Mouse (Mus musculus) neural tube, embryonic 13.5 days (tissue): ENCODE data around the gene Cxcl17. TPM values are rescaled to one million over a fixed set of nuclear protein-coding genes. Genes with fewer than 3 reads are reported as not detected.

Source experiments
- ATAC-seq: fragments of 200-750 bp; cut with Nextera tagmentation; 2 replicates; pipeline ENCODE4 v1.8.0; 2017; ENCODE audit warnings: low read depth, mild to moderate bottlenecking, moderate TSS enrichment, moderate library complexity
- H3K27ac ChIP-seq: fragments of 300-500 bp; sonication (generic); replicated peaks from 2 replicates; pipeline ENCODE4 v1.5.1; 2015; ENCODE audit warnings: moderate library complexity, mild to moderate bottlenecking, inconsistent platforms
- H3K27me3 ChIP-seq: fragments of 300-500 bp; sonication (generic); 2 replicates; pipeline ENCODE4 v1.6.1; 2015; ENCODE audit warnings: mild to moderate bottlenecking, inconsistent platforms
- H3K36me3 ChIP-seq: fragments of 300-500 bp; sonication (generic); 2 replicates; pipeline ENCODE4 v1.6.1; 2015; ENCODE audit warnings: mild to moderate bottlenecking, inconsistent platforms
- H3K4me1 ChIP-seq: fragments of 300-500 bp; sonication (generic); replicated peaks from 2 replicates; pipeline ENCODE4 v1.6.1; 2015; ENCODE audit warnings: inconsistent platforms
- H3K4me2 ChIP-seq: fragments of 300-500 bp; sonication (generic); 2 replicates; pipeline ENCODE4 v1.6.1; 2015; ENCODE audit warnings: inconsistent platforms, mild to moderate bottlenecking, moderate library complexity
- H3K4me3 ChIP-seq: fragments of 300-500 bp; sonication (generic); 2 replicates; pipeline ENCODE4 v1.5.1; 2015; ENCODE audit warnings: mild to moderate bottlenecking, inconsistent platforms
- H3K9ac ChIP-seq: fragments of 300-500 bp; sonication (generic); 2 replicates; pipeline ENCODE4 v1.6.1; 2015; ENCODE audit warnings: moderate library complexity, mild to moderate bottlenecking, inconsistent platforms
- H3K9me3 ChIP-seq: fragments of 300-500 bp; sonication (generic); 2 replicates; pipeline ENCODE4 v1.6.1; 2016; ENCODE audit warnings: inconsistent platforms
- WGBS: fragments of 180-500 bp; shearing (Covaris S2); methylation state at CpG from one replicate; pipeline ENCODE4 v1.1.7; 2015; 5-methylcytosine and 5-hydroxymethylcytosine counted together
- polyA plus RNA-seq: library from polyadenylated mRNA; unstranded; fragments of >200 nt; fragmentation: Nextera tagmentation; extraction: Ambion mirVana; gene quantifications from 2 replicates; pipeline ENCODE4 v1.2.1, GENCODE M21; 2015

Gene Cxcl17
- polyA plus RNA-seq, 1 experiment from 2014 or later: 0.63 TPM

DNA sequence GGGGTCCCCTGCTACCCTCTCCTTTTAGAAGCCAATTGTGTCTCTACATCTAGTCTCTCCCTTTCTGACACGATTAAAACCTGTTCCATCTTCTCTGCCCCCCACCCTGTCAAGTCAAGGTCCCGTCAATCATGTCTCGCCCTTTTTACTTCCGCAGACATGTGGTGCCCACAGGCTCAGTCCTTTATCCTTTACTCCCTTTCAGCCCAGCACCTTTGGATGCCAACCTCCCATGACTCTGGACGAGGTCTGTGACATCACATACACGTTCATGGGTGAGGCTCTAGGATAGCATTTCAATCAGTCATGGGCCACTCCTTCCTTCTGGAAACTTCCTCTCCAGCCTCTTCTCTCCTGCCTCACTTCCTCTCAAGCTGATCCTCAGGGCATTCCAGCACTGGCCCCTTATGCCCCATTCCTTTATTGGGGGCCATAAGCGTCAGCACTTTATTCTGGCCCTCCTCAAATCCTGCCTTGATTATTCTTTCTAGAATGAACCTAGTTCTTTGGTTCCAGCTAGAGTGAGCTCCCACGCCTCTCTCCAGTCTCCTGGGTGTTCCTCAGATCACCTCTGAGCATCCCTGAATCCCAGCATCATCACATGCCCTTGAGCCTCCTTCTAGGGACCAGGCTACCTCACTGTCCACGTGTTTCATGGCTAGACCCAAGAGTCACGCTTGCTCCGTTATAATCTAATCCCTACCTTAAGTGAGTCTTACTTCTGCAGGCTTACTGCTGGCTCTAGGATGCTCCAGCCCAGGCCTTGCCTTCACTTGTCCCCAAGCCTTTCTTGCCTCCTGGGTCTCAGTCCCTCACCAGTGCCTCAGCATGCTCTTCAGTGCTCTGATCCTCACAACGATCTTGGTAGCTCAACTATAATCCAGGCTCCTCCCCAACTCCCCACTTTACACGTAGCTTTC, 34.2 kb downstream of the Cxcl17 start:
- peaks cover 19% of the 10 kb centered on the region for H3K4me1 ChIP-seq
- 0 out of 2 replicates have a peak overlapping the region, but pooled peaks have one; percentile 26 for H3K9ac ChIP-seq
- no peak overlapping the region for H3K4me3 ChIP-seq
- H3K36me3 ChIP-seq: peaks cover 28% of the 10 kb centered on the region
- no peak for ATAC-seq
- H3K4me2 ChIP-seq: no peak overlapping the region
- H3K27ac ChIP-seq: no peak overlapping the region
- no peaks in the 10 kb centered on the region for H3K9me3 ChIP-seq
- 83% methylated on average over 13 of the region's 13 CpGs for WGBS
- peaks cover 8% of the 10 kb centered on the region; the same call in 1 of the 2 replicates for H3K27me3 ChIP-seq

DNA sequence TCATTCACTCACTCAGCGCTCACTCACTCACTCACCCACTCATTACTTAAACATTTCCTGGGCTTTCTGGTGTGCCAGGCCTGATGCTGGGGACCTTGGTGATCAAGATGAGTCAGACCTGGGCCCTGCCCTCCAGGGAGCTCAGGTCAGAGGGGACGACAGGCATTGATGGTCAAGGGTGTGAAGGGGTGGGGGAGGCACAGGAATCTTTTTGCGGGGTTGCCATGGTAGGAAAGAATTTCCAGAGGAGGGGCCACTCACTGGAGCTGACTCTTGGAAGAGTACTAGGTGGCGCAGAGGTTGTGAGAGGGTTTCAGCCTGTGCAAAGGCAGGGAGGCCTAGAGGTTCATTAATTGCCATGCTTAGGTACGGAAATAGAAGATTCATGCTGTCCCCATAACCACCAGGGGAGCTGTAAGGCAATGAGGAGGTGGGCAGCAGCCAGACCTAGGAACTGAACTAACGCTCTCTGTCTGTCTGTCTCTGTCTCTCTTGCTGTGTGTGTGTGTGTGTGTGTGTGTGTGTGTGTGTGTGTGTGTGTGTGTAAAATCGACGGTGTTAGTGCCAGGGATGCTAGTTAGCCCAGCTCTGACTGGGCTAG, 35.5 kb downstream of the Cxcl17 start:
- Histone ChIP-seq H3K27ac (no peak overlapping the region), H3K27me3 (peaks cover 8% of the 10 kb centered on the region; the same call in 1 of the 2 replicates), H3K4me2 (peak overlapping the region; percentile 48), H3K36me3 (peaks cover 17% of the 10 kb centered on the region), H3K9me3 (no peaks in the 10 kb centered on the region), H3K4me3 (peak overlapping the region; percentile 32), H3K9ac (peak overlapping the region; percentile 47; the same call in 1 of the 2 replicates), H3K4me1 (peaks cover 19% of the 10 kb centered on the region)
- 44% methylated on average over 8 of the region's 8 CpGs for WGBS
- peak; percentile 20; the same call in 1 of the 2 replicates for ATAC-seq

DNA sequence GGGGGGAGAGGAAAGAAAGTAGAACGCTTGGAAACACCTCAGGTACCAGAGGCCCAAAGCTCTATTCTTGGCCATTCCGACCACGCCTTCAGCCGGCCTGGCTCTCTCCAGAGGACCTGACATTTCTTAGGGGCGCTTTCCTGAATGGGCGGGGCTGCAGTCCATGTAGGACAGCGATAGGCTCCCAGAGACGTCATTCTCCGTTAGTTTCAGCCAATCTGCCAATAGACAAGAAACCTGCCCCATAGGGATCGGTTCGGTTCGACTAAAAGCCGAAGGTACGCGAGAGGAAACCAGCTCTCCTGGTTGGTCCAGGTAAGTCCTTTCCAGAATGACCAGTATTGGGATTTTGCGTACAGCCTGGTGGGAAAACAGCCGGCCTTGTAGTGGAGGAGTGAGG, 36.1 kb downstream of the Cxcl17 start:
- Histone ChIP-seq H3K4me1 (peaks cover 19% of the 10 kb centered on the region), H3K36me3 (peaks cover 11% of the 10 kb centered on the region), H3K4me3 (peak overlapping the region; percentile 32), H3K9ac (no peak overlapping the region; the same call in 1 of the 2 replicates), H3K4me2 (peak overlapping the region; percentile 48), H3K9me3 (no peaks in the 10 kb centered on the region), H3K27me3 (peaks cover 8% of the 10 kb centered on the region; the same call in 1 of the 2 replicates), H3K27ac (no peak overlapping the region)
- peak; percentile 74 for ATAC-seq
- WGBS: 7% methylated on average over 17 of the region's 17 CpGs

DNA sequence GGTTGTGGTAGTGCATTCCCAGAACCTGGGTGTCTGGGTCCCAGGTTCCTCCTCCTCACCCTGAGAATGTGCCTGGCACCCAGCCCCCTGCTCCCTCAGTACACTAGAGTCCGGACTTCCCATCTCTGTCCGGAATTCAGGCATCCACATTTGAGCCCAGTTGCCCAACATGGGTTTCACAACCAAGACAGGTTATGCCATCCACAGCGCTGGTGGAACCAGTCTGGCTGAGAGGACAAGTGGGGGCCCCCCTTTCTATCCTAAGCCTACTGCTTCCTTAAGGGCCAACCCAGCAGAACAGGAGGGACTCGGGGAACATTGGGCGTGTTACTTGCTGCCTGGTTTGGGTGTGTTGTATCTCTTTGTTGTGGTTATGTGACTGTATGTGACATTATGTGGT, 40.2 kb downstream of the Cxcl17 start:
- ATAC-seq: no peak
- Histone ChIP-seq H3K4me1 (peaks cover 12% of the 10 kb centered on the region), H3K9ac (no peak overlapping the region), H3K9me3 (no peaks in the 10 kb centered on the region), H3K4me3 (no peak overlapping the region), H3K36me3 (no peaks in the 10 kb centered on the region), H3K27me3 (peaks cover 30% of the 10 kb centered on the region), H3K4me2 (no peak overlapping the region), H3K27ac (no peak overlapping the region)
- 87% methylated on average over 5 of the region's 5 CpGs for WGBS

DNA sequence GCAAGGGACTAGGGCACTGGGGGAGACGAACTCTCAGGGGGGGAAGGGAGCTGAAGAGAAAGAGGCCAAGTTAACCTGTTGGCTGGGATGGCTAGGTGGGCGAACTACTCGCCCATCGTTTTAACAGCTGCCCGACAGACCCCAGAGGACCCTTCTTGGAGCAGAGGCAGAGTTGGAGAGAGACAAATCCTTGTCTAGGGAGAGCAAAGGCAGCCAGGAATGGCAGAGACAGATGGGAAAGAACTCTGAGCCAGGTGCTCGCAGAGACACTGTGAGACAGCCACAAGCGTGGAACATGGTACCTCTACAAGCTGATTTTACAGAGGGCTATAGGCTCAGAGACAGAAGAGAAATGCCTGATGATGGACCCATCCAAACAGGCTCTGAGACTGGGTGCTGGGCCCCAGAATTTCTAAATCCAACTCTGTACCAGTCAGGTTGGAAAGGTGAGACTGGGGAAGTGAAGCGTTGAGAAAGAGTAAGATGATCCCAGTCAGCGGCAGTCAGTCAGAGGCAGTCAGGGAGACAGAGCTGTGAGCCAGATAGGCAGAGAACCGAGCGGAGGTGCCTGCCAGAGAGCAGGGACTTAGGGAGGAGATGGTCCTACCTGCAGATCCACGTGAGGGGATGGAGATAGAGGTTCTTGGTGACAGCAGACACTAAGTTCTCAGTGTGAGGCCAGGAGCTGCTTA, 43.5 kb downstream of the Cxcl17 start, which contains the start of gene Cnfn:
Gene Cnfn (minus strand): TSS at position 667 of the 692 bp plus-strand sequence.
- H3K4me1 ChIP-seq: peaks cover 31% of the 10 kb centered on the region
- H3K9ac ChIP-seq: no peak within 1 kb of the TSS
- 59% methylated on average over 12 of the region's 12 CpGs for WGBS
- peaks cover 57% of the 10 kb centered on the region for H3K27me3 ChIP-seq
- H3K4me2 ChIP-seq: no peak within 1 kb of the TSS
- H3K4me3 ChIP-seq: no peak within 1 kb of the TSS
- H3K9me3 ChIP-seq: no peaks in the 10 kb centered on the region
- no peak for ATAC-seq
- H3K36me3 ChIP-seq: peaks cover 8% of the 10 kb centered on the region
- no peak within 1 kb of the TSS for H3K27ac ChIP-seq

DNA sequence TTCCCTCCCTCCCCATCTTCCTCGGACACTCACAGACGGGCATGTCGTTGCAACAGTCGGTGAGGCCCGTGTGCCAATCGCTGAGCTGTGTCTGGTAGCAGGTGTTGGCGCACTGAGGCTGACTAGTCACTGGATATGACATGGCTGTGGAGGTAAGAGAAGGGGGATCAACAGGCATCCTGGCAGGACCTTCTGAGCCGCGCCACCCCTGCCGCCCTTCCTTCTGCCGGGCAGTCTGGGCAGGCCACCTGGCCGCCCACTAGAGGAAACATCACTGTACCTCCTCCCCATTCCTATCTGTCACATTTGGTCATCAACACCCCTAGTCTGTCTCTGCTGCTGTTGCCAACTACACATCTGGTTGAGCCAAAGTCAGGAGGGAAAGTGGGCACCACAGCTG, 44.4 kb downstream of the Cxcl17 start:
- peak; percentile 21; the same call in 1 of the 2 replicates for ATAC-seq

DNA sequence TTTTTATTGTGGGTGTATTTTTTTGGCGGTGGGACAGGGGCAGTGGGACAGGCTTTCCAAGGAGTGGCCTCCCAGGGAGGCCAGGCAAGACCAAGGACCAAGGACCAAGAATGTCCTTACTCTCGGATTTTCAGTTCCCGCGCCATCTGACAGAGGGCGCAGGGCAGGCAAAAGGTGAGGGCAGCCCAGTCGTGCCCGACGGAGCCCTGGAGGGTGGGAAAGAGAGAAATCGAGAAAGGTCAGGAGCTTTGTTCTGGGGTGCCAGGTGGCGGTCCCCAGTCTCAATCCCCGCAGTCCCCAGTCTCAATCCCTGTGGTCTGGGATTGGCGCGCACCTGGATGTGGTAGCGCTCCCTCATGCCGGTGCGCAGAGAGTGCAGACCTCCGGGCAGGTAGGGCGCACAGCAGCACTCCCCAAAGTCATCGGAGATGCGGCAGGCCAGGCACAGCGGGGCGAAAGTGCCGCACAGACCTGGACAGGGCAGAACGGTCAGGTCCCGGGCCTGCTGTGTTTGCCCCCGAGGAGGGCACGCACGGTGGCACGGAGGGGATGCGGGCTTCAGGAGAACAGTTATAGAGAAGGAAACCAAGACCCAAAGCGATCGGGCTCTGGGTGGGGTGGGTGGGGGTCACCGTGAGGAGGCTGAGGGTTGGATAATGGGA, 44.9 kb downstream of the Cxcl17 start:
- peak; percentile 12; the same call in 1 of the 2 replicates for ATAC-seq
- Histone ChIP-seq H3K27me3 (peaks cover 57% of the 10 kb centered on the region), H3K9me3 (no peaks in the 10 kb centered on the region), H3K9ac (peak overlapping the region; percentile 26; the same call in 1 of the 2 replicates), H3K4me2 (0 out of 2 replicates have a peak overlapping the region, but pooled peaks have one; percentile 11), H3K4me3 (no peak overlapping the region), H3K36me3 (peaks cover 22% of the 10 kb centered on the region), H3K4me1 (peaks cover 31% of the 10 kb centered on the region), H3K27ac (no peak overlapping the region)
- WGBS: 3% methylated on average over 33 of the region's 33 CpGs

More for the DNA sequence above, 44.4 kb downstream of the Cxcl17 start:
- 0 out of 2 replicates have a peak overlapping the region, but pooled peaks have one; percentile 26 for H3K9ac ChIP-seq
- WGBS: 22% methylated on average over 12 of the region's 12 CpGs
- no peaks in the 10 kb centered on the region for H3K9me3 ChIP-seq
- no peak overlapping the region for H3K4me2 ChIP-seq
- H3K4me1 ChIP-seq: peaks cover 31% of the 10 kb centered on the region
- H3K27ac ChIP-seq: no peak overlapping the region
- H3K36me3 ChIP-seq: peaks cover 17% of the 10 kb centered on the region
- no peak overlapping the region for H3K4me3 ChIP-seq
- H3K27me3 ChIP-seq: peaks cover 57% of the 10 kb centered on the region

DNA sequence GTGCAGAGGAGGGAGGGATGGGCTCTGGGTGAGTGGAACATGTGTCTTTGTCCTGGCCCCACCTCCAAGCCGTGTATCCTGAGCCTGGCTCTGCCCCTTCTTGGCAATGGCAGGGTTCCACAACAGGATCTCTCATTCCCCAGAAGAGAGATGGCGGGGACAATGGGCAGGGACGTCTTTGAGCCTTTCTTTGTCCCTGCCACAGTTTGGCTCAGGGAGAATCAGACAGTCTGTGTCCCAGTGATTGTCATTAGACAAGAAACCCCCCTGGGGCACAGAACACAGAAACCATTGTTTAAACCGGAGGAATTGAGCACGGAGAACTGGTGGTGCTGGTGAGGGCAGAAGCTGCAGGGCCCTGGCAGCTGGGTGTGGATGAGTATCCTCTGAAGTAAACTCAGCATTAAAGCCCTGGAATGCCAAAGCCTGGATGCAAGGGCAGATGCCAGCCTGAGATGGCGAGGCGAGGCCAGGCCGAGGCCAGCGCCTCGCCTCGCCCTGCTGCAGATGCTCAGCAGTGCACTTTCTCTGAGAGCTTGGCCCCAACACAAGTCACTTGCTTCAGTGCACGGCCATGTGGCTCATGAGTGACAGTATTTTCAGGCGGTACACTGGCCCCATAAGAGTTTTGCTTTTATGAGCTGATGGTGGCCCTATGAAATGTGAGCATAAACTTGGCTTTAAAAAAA, 46.6 kb downstream of the Cxcl17 start:
- peak overlapping the region; percentile 60 for H3K9ac ChIP-seq
- H3K9me3 ChIP-seq: no peaks in the 10 kb centered on the region
- no peak overlapping the region for H3K4me3 ChIP-seq
- peak overlapping the region; percentile 74 for H3K27ac ChIP-seq
- peaks cover 39% of the 10 kb centered on the region for H3K36me3 ChIP-seq
- 23% methylated on average over 13 of the region's 13 CpGs for WGBS
- H3K4me2 ChIP-seq: peak overlapping the region; percentile 3; the same call in 1 of the 2 replicates
- peaks cover 31% of the 10 kb centered on the region for H3K4me1 ChIP-seq
- peak; percentile 47; the same call in 1 of the 2 replicates for ATAC-seq
- peaks cover 57% of the 10 kb centered on the region for H3K27me3 ChIP-seq

DNA sequence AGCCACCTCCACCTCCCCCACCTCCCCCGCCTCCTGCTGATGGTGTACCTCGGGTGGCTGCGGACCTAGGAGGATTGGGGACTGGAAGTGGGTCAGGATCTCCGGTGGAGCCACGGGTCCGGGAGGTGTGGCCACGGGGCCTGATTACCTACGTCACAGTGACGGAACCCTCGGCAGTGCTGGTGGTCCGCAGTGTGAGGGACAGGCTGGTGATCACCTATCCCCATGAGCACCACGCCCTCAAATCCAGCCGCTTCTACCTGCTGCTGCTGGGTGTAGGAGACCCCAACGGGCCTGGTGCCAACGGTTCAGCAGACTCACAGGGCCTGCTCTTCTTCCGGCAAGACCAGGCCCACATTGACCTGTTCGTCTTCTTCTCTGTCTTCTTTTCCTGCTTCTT, 49.1 kb downstream of the Cxcl17 start:
- 96% methylated on average over 17 of the region's 17 CpGs for WGBS
- Histone ChIP-seq H3K4me3 (no peak overlapping the region), H3K27ac (no peak overlapping the region), H3K36me3 (peaks cover 63% of the 10 kb centered on the region), H3K4me2 (no peak overlapping the region), H3K4me1 (peaks cover 42% of the 10 kb centered on the region), H3K9me3 (no peaks in the 10 kb centered on the region), H3K27me3 (peaks cover 39% of the 10 kb centered on the region), H3K9ac (no peak overlapping the region)
- ATAC-seq: no peak

DNA sequence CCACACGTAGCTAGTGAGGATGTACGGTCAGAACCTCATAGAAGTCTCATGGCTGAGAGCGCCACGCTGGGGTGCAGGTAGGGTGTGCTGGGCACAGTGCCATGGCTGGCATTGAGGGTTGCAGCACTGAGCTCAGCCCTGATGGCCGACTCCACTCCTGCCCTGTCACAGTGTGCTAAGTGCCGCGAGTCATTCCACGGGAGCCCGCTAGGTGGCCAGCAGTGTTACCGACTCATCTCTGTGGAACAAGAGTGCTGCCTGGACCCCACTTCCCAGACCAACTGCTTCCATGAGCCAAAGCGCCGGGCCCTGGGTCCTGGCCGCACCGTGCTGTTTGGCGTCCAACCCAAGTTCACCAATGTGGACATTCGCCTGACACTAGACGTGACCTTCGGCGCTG, 49.5 kb downstream of the Cxcl17 start:
- no peak overlapping the region for H3K27ac ChIP-seq
- WGBS: 91% methylated on average over 19 of the region's 19 CpGs
- H3K27me3 ChIP-seq: peaks cover 34% of the 10 kb centered on the region
- no peaks in the 10 kb centered on the region for H3K9me3 ChIP-seq
- H3K9ac ChIP-seq: no peak overlapping the region
- peaks cover 68% of the 10 kb centered on the region for H3K36me3 ChIP-seq
- peaks cover 47% of the 10 kb centered on the region for H3K4me1 ChIP-seq
- no peak for ATAC-seq
- no peak overlapping the region for H3K4me3 ChIP-seq
- no peak overlapping the region for H3K4me2 ChIP-seq
